Mouse (Mus musculus) left cerebral cortex, adult 2 months (tissue): ENCODE results near the gene Ablim1. TPM values are rescaled to one million over a fixed set of nuclear protein-coding genes. Genes with fewer than 3 reads are reported as not detected.
"Not testable (repeated sequence)": the region's sequence is repeated elsewhere in the genome, so short reads cannot be mapped to it uniquely, and the experiment has no call there.

Experiments used
- DNase-seq, 2 experiments: peaks; one replicate each; pipeline ENCODE4 v3.0.0; 2021 to 2022; ENCODE audit warnings: low spot score in 2 of 2, mixed read lengths in 1 of 2; ENCODE audit errors: extremely low spot score in 1 of 2
- H3K27ac ChIP-seq: fragments of 200-600 bp; 2 replicates; pipeline ENCODE4 v1.8.1; 2022
- H3K4me3 ChIP-seq: fragments of 200-600 bp; 2 replicates; pipeline ENCODE4 v1.8.1; 2022
- CTCF ChIP-seq: fragments of 200-600 bp; IDR thresholded peaks from 2 replicates; pipeline ENCODE4 v1.8.1; 2022; ENCODE audit warnings: antibody characterized with exemption, mild to moderate bottlenecking, moderate library complexity
- intact Hi-C: fragments of 180-260 bp; cut with DNase I; formaldehyde crosslinking; loops from one replicate; pipeline ENCODE4 v1.15.1; 2025
- total RNA-seq, 2 experiments: library from RNA; stranded (reverse); gene quantifications; 2 replicates each; pipeline ENCODE4 v1.2.3; 2021

Gene Ablim1
- total RNA-seq, 2 experiments from 2014 or later: 118 to 124 TPM

- TF ChIP-seq CTCF: peak; percentile 61
- intact Hi-C loops: loop anchor here (2.0 to 5.0 kb wide), 2 partner anchors 191 to 221 kb away; no protein-coding TSS in a partner anchor
- no peak overlapping the region for H3K4me3 ChIP-seq
- H3K27ac ChIP-seq: peak overlapping the region; percentile 66
- DNase-seq: no peak
Observed at GRCm38 (mm10) chr19:57138045-57138444, 176.7 kb downstream of the Ablim1 start.

- H3K4me3 ChIP-seq: no peak overlapping the region
- DNase-seq: peak; percentile 35 to 48
- intact Hi-C loops: loop anchor here (1.0 to 5.0 kb wide), 2 partner anchors 70 to 219 kb away; no protein-coding TSS in a partner anchor
- no peak overlapping the region for H3K27ac ChIP-seq
- peak; percentile 67 for TF ChIP-seq CTCF
Observed at GRCm38 (mm10) chr19:57136228-57136627, 178.5 kb downstream of the Ablim1 start.

GRCm38 (mm10) chr19:57135654-57136053 lies 179.1 kb downstream of the Ablim1 start:
- intact Hi-C loops: loop anchor here (1.0 to 5.0 kb wide), 2 partner anchors 69 to 218 kb away; no protein-coding TSS in a partner anchor
- not testable (repeated sequence) for DNase-seq, H3K4me3 ChIP-seq, H3K27ac ChIP-seq

GRCm38 (mm10) chr19:57134654-57135348 lies 179.9 kb downstream of the Ablim1 start:
- Histone ChIP-seq H3K27ac (0 out of 2 replicates have a peak overlapping the region, but pooled peaks have one; percentile 15), H3K4me3 (no peak overlapping the region)
- no peak for DNase-seq
- TF ChIP-seq CTCF: no peak
- intact Hi-C loops: loop anchor here (5.0 kb wide), 1 partner anchor 218 kb away; no protein-coding TSS in a partner anchor

GRCm38 (mm10) chr19:57132916-57133520 lies 181.7 kb downstream of the Ablim1 start:
- H3K27ac ChIP-seq: no peak overlapping the region
- no peak overlapping the region for H3K4me3 ChIP-seq
- no peak for DNase-seq
- intact Hi-C loops: loop anchor here (1.0 kb wide), 1 partner anchor 70 kb away; no protein-coding TSS in a partner anchor
- no peak for TF ChIP-seq CTCF

DNA sequence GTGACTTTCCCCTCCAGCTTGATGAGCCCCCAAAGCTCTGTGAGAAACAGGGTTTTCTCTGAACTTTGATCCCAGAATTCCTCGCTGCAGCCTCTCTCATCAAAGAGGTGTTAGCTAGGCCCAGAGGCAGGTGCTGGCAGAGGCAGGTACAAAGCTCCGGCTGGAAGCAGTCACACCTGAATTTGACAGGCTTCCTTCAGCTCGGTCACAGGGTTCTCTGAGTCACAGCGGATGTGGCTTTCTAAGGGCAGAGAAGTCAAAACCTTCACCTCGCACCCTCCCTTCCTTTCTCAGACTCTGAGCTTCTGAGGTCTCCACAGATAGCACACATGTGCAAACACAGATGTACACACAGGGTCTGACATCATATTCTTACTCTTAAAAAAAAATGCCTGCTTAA lies 182.4 kb downstream of the Ablim1 start:
- Histone ChIP-seq H3K27ac (no peak overlapping the region), H3K4me3 (no peak overlapping the region)
- no peak for TF ChIP-seq CTCF
- intact Hi-C loops: no loop called here
- no peak for DNase-seq

DNA sequence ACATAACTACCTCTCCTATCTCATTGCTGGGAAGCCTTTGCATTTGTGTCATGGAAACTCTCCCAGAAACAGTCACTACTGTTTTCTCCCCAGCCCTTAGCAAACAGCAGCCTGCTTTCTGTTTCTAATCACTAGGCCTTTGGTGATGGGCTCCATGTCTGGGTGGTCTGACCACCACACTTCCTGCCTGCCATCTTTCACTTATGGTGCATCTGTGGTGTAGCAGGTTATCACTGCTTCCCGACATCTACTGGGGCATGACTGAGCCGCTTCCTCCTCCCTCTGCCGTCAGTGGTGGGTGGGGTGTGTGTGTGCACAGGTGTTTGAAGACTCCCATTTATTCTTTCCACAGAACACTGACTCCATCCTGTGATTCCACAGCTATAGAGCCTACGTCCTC lies 183.4 kb downstream of the Ablim1 start:
- no peak for DNase-seq
- TF ChIP-seq CTCF: no peak
- Histone ChIP-seq H3K27ac (no peak overlapping the region; the same call in 1 of the 2 replicates), H3K4me3 (no peak overlapping the region)
- intact Hi-C loops: no loop called here

DNA sequence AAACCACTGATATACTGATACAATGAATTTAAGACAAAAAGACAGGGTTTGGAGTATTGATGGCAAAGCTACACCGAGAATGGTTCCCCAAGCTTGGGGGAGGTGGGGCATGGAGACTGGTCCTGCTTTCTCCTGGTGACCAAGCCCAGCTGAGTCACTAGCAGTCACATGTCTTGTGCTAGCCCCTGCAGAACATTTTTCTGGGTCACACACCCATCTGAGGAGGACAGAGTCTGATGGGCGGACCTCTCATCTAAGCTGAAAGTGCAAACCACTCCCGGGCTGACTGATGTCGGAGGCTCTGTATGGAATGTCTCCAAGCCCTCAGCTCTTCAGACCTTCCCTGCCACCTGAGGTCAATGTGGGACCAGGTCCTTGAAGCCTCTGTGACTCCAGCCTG lies 184.1 kb downstream of the Ablim1 start:
- H3K27ac ChIP-seq: no peak overlapping the region
- no peak for DNase-seq
- intact Hi-C loops: no loop called here
- no peak for TF ChIP-seq CTCF
- no peak overlapping the region for H3K4me3 ChIP-seq

DNA sequence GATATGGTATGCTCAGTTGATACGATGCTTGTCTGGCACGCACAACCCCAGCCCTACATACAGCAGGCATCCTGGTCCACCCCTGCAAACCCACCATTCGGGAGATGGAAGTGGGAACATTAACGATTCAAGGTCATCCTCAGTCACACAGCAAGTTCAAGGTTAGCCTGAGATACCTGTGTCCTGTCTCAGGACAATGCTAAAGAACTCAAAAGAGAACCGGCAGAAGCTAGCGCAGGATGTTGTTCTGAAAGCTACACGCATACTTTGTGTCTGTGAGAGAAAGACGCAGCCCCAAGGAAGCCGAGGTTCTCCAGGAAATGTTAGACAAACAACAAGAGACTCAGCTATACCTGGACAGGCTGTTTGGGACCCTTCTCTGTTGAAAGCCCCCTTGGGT lies 185.0 kb downstream of the Ablim1 start:
- DNase-seq: no peak
- no peak for TF ChIP-seq CTCF
- no peak overlapping the region for H3K4me3 ChIP-seq
- H3K27ac ChIP-seq: no peak overlapping the region
- intact Hi-C loops: no loop called here

DNA sequence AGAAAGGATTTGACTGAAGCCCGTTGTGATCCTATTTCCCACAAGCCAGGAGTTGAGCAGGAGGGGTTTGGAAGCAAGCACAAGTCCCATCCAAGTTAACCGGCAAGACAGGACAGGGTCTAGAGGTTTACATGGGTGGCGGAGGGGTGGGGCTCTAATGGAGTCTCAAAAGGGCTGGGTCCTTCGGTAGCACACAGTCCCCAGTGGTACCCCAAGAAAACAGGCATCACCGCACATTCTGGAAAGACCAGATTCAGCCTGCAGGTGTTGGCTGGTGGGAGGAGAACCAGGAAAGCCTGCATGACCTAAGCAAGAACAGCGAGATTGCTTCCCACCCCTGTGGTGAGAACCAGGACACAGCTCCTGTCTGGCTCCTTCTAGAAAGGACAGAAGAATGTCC lies 186.7 kb downstream of the Ablim1 start:
- intact Hi-C loops: no loop called here
- TF ChIP-seq CTCF: no peak
- Histone ChIP-seq H3K4me3 (no peak overlapping the region), H3K27ac (no peak overlapping the region)
- no peak for DNase-seq

GRCm38 (mm10) chr19:57127523-57127922 lies 187.2 kb downstream of the Ablim1 start:
- intact Hi-C loops: no loop called here
- DNase-seq: no peak
- no peak overlapping the region for H3K4me3 ChIP-seq
- TF ChIP-seq CTCF: no peak
- H3K27ac ChIP-seq: no peak overlapping the region

DNA sequence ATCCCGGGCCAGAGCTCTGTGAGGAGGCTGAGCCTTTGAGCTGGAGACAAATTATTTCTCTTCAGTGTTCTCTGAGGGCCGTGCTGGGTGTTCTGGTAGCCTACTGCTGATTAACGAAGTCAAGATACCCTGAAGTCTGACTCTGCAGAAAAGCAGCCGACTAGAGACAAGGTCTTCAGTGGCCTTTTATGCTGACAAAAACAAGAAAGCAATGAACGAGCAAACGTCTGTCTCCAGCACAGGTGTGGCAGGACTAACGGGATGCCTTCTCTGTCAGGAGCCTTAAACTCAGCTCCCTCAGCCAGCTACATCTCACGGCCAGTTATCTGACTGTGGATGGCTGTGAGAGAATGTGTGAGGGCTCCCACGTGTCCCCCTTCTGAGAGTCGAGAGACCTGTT lies 187.8 kb downstream of the Ablim1 start:
- no peak overlapping the region for H3K4me3 ChIP-seq
- intact Hi-C loops: no loop called here
- H3K27ac ChIP-seq: no peak overlapping the region
- TF ChIP-seq CTCF: no peak
- no peak for DNase-seq
